In the genomic region with DNA sequence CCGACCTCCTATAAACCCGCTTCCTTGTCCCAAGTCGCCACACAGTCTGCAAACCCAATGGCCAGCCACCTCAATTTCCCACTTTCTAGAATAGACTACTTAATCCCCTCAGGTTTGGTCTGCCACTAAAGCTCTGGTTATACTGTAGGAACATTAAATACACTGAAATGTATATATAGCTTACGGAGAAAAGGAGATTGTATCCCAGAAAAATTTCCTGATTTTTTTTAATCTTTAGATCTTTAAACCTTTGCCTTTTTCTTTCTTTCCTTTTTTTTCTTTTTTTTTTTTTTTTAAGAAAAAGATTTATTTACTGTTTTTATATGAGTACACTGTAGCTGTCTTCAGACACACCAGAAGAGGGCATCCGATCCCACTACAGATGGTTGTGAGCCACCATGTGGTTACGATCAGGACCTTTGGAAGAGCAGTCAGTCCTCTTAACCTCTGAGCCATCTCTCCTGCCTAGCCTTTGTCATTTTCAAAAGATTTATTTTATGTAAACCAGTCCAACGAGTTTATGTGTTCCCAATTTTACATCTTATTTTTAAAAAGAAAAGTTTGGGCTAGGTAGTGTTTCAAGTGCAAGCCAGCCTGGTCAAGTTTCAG, we compare ENCODE assay signal across 8 mouse cellular contexts. TPM values are rescaled to one million over a fixed set of nuclear protein-coding genes. Genes with fewer than 3 reads are reported as not detected.
DNase-seq lines count a peak whose midpoint lies in the region; ATAC-seq and TF ChIP-seq lines count a peak whose summit lies in the region.

No protein-coding gene starts in this region.

- H3K4me1 ChIP-seq in thymus, adult 2 months (replicated peaks; ENCODE audit: control insufficient read depth, insufficient read depth, low read length): peaks cover 17% of the 10 kb centered on the region
- H3K4me1 ChIP-seq in liver, embryonic 12.5 days: peaks cover 57% of the 10 kb centered on the region

- no peaks in the 10 kb centered on the region for H3K9me3 ChIP-seq in liver, embryonic 12.5 days (replicated peaks)

- peak overlapping the region; percentile 74 for H3K4me2 ChIP-seq in liver, embryonic 12.5 days

- no peaks in the 10 kb centered on the region; the same call in 1 of the 2 replicates for H3K36me3 ChIP-seq in thymus, adult 2 months (ENCODE audit: control insufficient read depth, insufficient read depth, low read length)
- H3K36me3 ChIP-seq in liver, embryonic 12.5 days: peaks cover 20% of the 10 kb centered on the region

- H3K9ac ChIP-seq in liver, embryonic 12.5 days: peak overlapping the region; percentile 71

- 46% methylated on average over 7 of the region's 7 CpGs for WGBS in thymus, adult 2 months
- 32% methylated on average over 7 of the region's 7 CpGs for WGBS in liver, embryonic 12.5 days (ENCODE audit: insufficient replicate concordance)

- no peak for TF ChIP-seq POLR2A in thymus, adult 2 months (IDR thresholded peaks at IDR 0.05; ENCODE audit: control insufficient read depth, extremely low read depth, insufficient read depth, low read length, poor library complexity)

- no peak for TF ChIP-seq CTCF in thymus, adult 2 months (IDR thresholded peaks at IDR 0.05; ENCODE audit: borderline replicate concordance, control insufficient read depth, extremely low read depth, insufficient read depth, low read length, poor library complexity)

- H3K4me3 ChIP-seq in thymus, adult 2 months (ENCODE audit: control insufficient read depth, insufficient read depth, low read length): peak overlapping the region; percentile 21; the same call in 1 of the 2 replicates
- H3K4me3 ChIP-seq in liver, embryonic 12.5 days: peak overlapping the region; percentile 54

- no peaks in the 10 kb centered on the region for H3K27me3 ChIP-seq in thymus, adult 2 months (ENCODE audit: control insufficient read depth, insufficient read depth, low read length)
- no peaks in the 10 kb centered on the region for H3K27me3 ChIP-seq in liver, embryonic 12.5 days (replicated peaks)

- DNase-seq in cerebellum, adult 9-11 months: peak; percentile 40
- DNase-seq in cerebellum, adult 18-20 months: no peak
- no peak for DNase-seq in thymus, adult 2 months
- no peak for DNase-seq in thymus, postnatal 36 days
- DNase-seq in urinary bladder, postnatal 25 days (ENCODE audit: low spot score): no peak

- no peak for ATAC-seq in liver, embryonic 12.5 days
- no peak for ATAC-seq in CD4-positive, CD25-positive, alpha-beta regulatory T cell, adult 4 months
- ATAC-seq in frontal cortex, adult (ENCODE audit: low TSS enrichment): no peak

- peak overlapping the region; percentile 94 for H3K27ac ChIP-seq in thymus, adult 2 months (ENCODE audit: control insufficient read depth, insufficient read depth, low read length)
- H3K27ac ChIP-seq in liver, embryonic 12.5 days: peak overlapping the region; percentile 96

RNA-seq across cellular contexts. Expression of gene Hnrnpc, which starts 1.0 kb away (rescaled TPM):
- 163 and 171 TPM in 2 replicates for polyA plus RNA-seq in thymus, adult 2 months (2012; rRNA removed)
- polyA plus RNA-seq in liver, embryonic 12.5 days (2016; fragmentation: Nextera tagmentation; extraction: Ambion mirVana): 438 and 448 TPM in 2 replicates
- 100 to 1,000 TPM; 463 to 514 TPM for polyA plus RNA-seq in CD4-positive, CD25-positive, alpha-beta regulatory T cell, adult 4 months (2017; shearing (Covaris generic))

RNA-seq across cellular contexts. Expression of gene Rpgrip1, which starts 5.7 kb away (rescaled TPM):
- 3.1 and 3.9 TPM in 2 replicates for polyA plus RNA-seq in thymus, adult 2 months (2012; rRNA removed)
- polyA plus RNA-seq in liver, embryonic 12.5 days (2016; fragmentation: Nextera tagmentation; extraction: Ambion mirVana): 58.2 and 62.1 TPM in 2 replicates
- 10 to 100 TPM; 78.7 to 78.9 TPM for polyA plus RNA-seq in CD4-positive, CD25-positive, alpha-beta regulatory T cell, adult 4 months (2017; shearing (Covaris generic))

Comparison
In these comparisons a context has a peak if more than half of its experiments do, and no peak if none do; other contexts are left out.
1. RNA of gene Rpgrip1, which starts 5.7 kb away (polyA plus RNA-seq): 78.7 to 78.9 TPM in CD4-positive, CD25-positive, alpha-beta regulatory T cell, adult 4 months and 58.2 to 62.1 TPM in liver, embryonic 12.5 days; 3.1 to 3.9 TPM in thymus, adult 2 months; every median in the first group is over 10 times any median in the second.